Mouse (Mus musculus) bone marrow macrophage, adult 2 months (primary cell): ENCODE measurements around the gene Arl13b.

ENCODE experiments used
- CTCF ChIP-seq: IDR thresholded peaks from 2 replicates; pipeline ENCODE4 v1.5.1; 2012; ENCODE audit warnings: low read depth, mild to moderate bottlenecking, low read length, moderate library complexity
- POLR2A ChIP-seq: IDR thresholded peaks from 2 replicates; pipeline ENCODE4 v1.6.1; 2012; ENCODE audit warnings: mild to moderate bottlenecking, low read depth, low read length, borderline replicate concordance

DNA sequence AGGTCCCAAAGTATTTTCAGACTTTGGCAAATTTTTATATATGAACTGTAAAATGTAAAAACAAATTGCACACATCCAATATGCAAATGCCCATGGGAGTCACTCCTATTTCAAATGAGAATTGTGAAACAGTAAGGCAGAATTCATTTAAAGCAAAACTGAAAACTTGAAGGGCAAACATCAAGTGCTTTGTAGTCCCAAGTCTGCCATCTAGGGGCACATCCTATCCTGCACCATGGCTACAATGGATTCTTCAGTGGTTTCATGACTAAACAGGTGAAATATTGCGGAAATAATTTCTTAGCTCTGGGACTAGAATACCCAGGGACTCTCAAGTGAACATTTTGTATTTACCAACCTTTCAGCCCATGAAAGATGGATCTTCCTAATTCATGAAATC is 11.2 kb upstream of the Arl13b start:
- TF ChIP-seq CTCF (no peak), POLR2A (no peak)
